Mouse (Mus musculus): Measurements from ENCODE around the gene Gria1.

Gria1 gene

GRCm38 (mm10) chr11:57278056-57278455 lies 266.9 kb downstream of the Gria1 start:
- DNase-seq (ENCODE audit: low spot score in 2 of 2) = no peak

- no peak for DNase-seq (ENCODE audit: low spot score in 2 of 2)
These were observed 274.9 kb downstream of the Gria1 start for GRCm38 (mm10) chr11:57286119-57286518.

DNA sequence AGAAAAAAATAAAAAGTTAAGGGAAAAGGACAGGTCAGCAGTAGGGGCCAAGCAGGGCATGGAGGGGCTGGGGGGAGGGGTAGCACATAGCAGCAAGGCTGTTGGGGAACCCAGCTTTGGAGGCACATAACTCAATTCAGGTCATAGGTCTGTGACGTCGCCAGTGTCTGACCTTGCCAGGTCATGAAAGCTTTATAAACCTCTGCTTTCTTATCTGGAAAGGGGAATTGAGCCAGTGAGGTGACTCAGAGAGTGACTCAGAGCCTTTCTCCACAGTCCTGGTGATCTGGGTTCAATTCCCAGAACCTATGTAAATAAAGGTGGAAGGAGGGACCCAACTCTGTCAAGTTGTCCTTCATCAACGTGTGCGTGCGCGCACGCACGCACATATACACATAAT lies 286.2 kb downstream of the Gria1 start:
- DNase-seq (ENCODE audit: low spot score in 2 of 2) = no peak

GRCm38 (mm10) chr11:57298263-57298662 lies 287.1 kb downstream of the Gria1 start:
- no peak for DNase-seq (ENCODE audit: low spot score in 2 of 2)

- no peak for DNase-seq (ENCODE audit: low spot score in 2 of 2)
These were observed 287.5 kb downstream of the Gria1 start for GRCm38 (mm10) chr11:57298665-57299064.

- no peak for DNase-seq (ENCODE audit: low spot score in 2 of 2)
These were observed 292.4 kb downstream of the Gria1 start for GRCm38 (mm10) chr11:57303602-57304001.

DNA sequence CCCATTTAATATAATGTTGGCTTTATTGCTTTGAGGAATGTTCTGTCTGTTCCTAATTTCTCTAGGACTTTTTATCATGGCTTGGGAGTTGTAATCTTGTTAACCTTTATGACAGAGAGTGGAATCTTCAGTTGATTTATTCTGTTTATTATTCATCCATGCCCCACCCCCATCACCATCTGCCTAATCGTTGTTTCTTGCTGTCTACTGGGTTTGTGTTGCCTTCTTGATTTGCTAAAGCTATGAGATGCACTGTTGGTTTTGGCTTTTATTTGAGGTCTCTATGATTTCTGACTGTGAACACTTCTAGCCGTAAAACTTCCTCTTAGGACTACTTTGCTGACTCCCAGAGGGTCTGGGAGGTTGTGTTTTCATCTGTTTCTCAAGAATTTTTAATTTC lies 294.9 kb downstream of the Gria1 start:
- DNase-seq (ENCODE audit: low spot score in 2 of 2) = no peak

DNA sequence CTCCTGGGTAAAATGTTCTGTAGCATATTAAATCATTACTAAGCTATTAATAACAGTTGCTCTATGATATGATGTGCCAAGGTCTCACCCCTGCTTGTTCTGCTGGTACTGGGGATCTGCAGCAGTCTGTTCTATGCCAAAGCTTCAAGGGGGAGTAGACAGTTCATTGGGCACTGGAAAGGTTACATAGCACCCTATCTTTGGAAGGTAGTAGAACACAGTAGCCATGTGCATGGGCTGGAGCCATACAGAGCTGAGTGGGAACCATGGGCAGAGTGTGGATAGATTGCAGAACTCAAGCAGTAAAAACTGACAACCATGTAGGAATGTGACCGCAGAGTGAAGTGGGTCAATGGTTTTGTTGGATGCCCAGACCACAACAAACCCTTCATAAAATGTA lies 295.7 kb downstream of the Gria1 start:
- no peak for DNase-seq (ENCODE audit: low spot score in 2 of 2)

- no peak for DNase-seq (ENCODE audit: low spot score in 2 of 2)
These were observed 305.9 kb downstream of the Gria1 start for GRCm38 (mm10) chr11:57317063-57317462.

- no peak for DNase-seq (ENCODE audit: low spot score in 2 of 2)
These were observed 306.3 kb downstream of the Gria1 start for GRCm38 (mm10) chr11:57317478-57317877.

DNA sequence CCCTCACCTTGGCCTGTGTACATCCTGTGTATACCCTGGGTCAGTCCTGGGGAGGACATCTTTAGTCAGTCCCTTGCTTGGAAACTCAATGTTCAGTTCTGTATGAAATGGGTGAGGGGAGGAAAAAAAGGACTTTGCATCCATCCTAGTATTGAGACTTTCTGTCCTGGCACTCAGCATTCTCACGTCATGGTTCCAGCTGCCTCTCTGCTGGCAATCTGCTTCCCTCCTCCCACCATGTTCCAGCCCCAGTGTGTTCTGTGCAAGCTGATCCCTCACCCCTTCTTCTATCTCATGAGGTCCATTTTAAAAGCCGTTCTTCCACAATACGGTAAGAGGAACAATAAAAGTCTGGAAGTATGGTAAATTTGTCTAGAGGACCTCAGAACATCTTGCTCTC lies 308.2 kb downstream of the Gria1 start:
- no peak for DNase-seq (ENCODE audit: low spot score in 2 of 2)

GRCm38 (mm10) chr11:57324099-57324498 lies 312.9 kb downstream of the Gria1 start:
- DNase-seq (ENCODE audit: low spot score in 2 of 2) = no peak

All from urinary bladder, adult 18-20 months (tissue).